Mouse (Mus musculus): ENCODE data around the gene Prex1. TPM values are rescaled to one million over a fixed set of nuclear protein-coding genes. Genes with fewer than 3 reads are reported as not detected.

The Prex1 gene
- total and polyA plus RNA-seq, 3 experiments: 5.5 to 19.5 (median 18.5) TPM

- Histone ChIP-seq H3K36me3 (replicated peaks in 1 of 2; ENCODE audit: control insufficient read depth in 1 of 2, insufficient read depth in 1 of 2, low read length in 1 of 2) (no peaks in the 10 kb centered on the region), H3K4me3 (replicated peaks in 1 of 3; ENCODE audit: low read depth in 2 of 3, low read length in 2 of 3, poor library complexity in 1 of 3) (no peak overlapping the region), H3K79me2 (replicated peaks; ENCODE audit: control insufficient read depth, extremely low read depth, insufficient read depth, poor library complexity, severe bottlenecking) (no peaks in the 10 kb centered on the region), H3K4me1 (ENCODE audit: control insufficient read depth in 1 of 2, insufficient read depth in 2 of 2) (peaks cover 36 to 72% of the 10 kb centered on the region in 2 experiments), H3K9ac (ENCODE audit: insufficient read depth, low read depth) (no peak overlapping the region), H3K27ac (ENCODE audit: insufficient read depth, low read depth) (no peak overlapping the region), H3K9me3 (replicated peaks; ENCODE audit: low read length) (no peaks in the 10 kb centered on the region), H3K27me3 (replicated peaks) (no peaks in the 10 kb centered on the region), H3K4me2 (ENCODE audit: insufficient read depth, low read depth, poor library complexity, severe bottlenecking) (no peak overlapping the region)
- DNase-seq (ENCODE audit: extremely low read depth): no peak
- no peak for TF ChIP-seq NELFE (IDR thresholded peaks at IDR 0.05; ENCODE audit: low read depth, low read length)
- no peak for TF ChIP-seq ZMIZ1 (IDR thresholded peaks at IDR 0.05; ENCODE audit: low read depth, low read length)
- no peak for TF ChIP-seq MAZ (IDR thresholded peaks at IDR 0.05; ENCODE audit: low read depth, low read length)
- TF ChIP-seq SMC3 (IDR thresholded peaks at IDR 0.05; ENCODE audit: low read depth, low read length): no peak
- no peak for TF ChIP-seq UBTF (IDR thresholded peaks at IDR 0.05; ENCODE audit: low read depth, low read length)
- TF ChIP-seq PAX5 (IDR thresholded peaks at IDR 0.05; ENCODE audit: low read length): no peak
- no peak for TF ChIP-seq GABPA (IDR thresholded peaks at IDR 0.05; ENCODE audit: insufficient replicate concordance, low read depth, low read length)
- TF ChIP-seq MEF2A (IDR thresholded peaks at IDR 0.05; ENCODE audit: borderline replicate concordance, low read depth, low read length): no peak
- TF ChIP-seq USF2 (conservative IDR thresholded peaks at IDR 0.05; ENCODE audit: low read depth, low read length): no peak
- no peak for TF ChIP-seq SIN3A (IDR thresholded peaks at IDR 0.05; ENCODE audit: low read length)
- TF ChIP-seq HCFC1 (IDR thresholded peaks at IDR 0.05; ENCODE audit: low read depth, low read length): no peak
- TF ChIP-seq MAFK (IDR thresholded peaks at IDR 0.05; ENCODE audit: insufficient replicate concordance, low read length): no peak
- TF ChIP-seq NRF1 (IDR thresholded peaks at IDR 0.05; ENCODE audit: low read depth, low read length): no peak
- no peak for TF ChIP-seq ZC3H11A (IDR thresholded peaks at IDR 0.05; ENCODE audit: low read depth, low read length)
- dilution Hi-C loops (cut with MboI; ENCODE audit: extremely low pct_ligation_motif_present, extremely low pct_unique_long_range_greater_than_20kb, low sequenced_read_pairs) (no loop called here), in situ Hi-C loops (cut with MboI; ENCODE audit: low pct_ligation_motif_present, low pct_unique_long_range_greater_than_20kb, low sequenced_read_pairs) (no loop called here)
Observed at GRCm38 (mm10) chr2:166744433-166744832, 30.8 kb upstream of the Prex1 start.

- H3K9me3 ChIP-seq (replicated peaks; ENCODE audit: low read length): no peaks in the 10 kb centered on the region
- H3K27ac ChIP-seq (ENCODE audit: insufficient read depth, low read depth): no peak overlapping the region
- no peaks in the 10 kb centered on the region for H3K27me3 ChIP-seq (replicated peaks)
- no peak for DNase-seq (ENCODE audit: extremely low read depth)
- no peaks in the 10 kb centered on the region for H3K36me3 ChIP-seq (replicated peaks in 1 of 2; ENCODE audit: control insufficient read depth in 1 of 2, insufficient read depth in 1 of 2, low read length in 1 of 2)
- H3K4me1 ChIP-seq (ENCODE audit: control insufficient read depth in 1 of 2, insufficient read depth in 2 of 2): peaks cover 36 to 69% of the 10 kb centered on the region in 2 experiments
- dilution Hi-C loops (cut with MboI; ENCODE audit: extremely low pct_ligation_motif_present, extremely low pct_unique_long_range_greater_than_20kb, low sequenced_read_pairs) (no loop called here), in situ Hi-C loops (cut with MboI; ENCODE audit: low pct_ligation_motif_present, low pct_unique_long_range_greater_than_20kb, low sequenced_read_pairs) (no loop called here)
- H3K4me3 ChIP-seq (replicated peaks in 1 of 3; ENCODE audit: low read depth in 2 of 3, low read length in 2 of 3, poor library complexity in 1 of 3): no peak overlapping the region
- TF ChIP-seq PAX5 (IDR thresholded peaks at IDR 0.05; ENCODE audit: low read length) (no peak), USF1 (IDR thresholded peaks at IDR 0.05; ENCODE audit: low read depth, low read length) (no peak), IRF4 (IDR thresholded peaks at IDR 0.05; ENCODE audit: low read depth, low read length) (no peak), POLR2A (IDR thresholded peaks at IDR 0.05; ENCODE audit: low read depth, low read length) (no peak), CTCF (conservative IDR thresholded peaks at IDR 0.05 in 1 of 2, IDR thresholded peaks at IDR 0.05 in 1 of 2; ENCODE audit: low read depth in 2 of 2, low read length in 2 of 2) (no peak), MEF2A (IDR thresholded peaks at IDR 0.05; ENCODE audit: borderline replicate concordance, low read depth, low read length) (no peak), ZNF384 (IDR thresholded peaks at IDR 0.05; ENCODE audit: low read depth, low read length) (no peak), TBP (conservative IDR thresholded peaks at IDR 0.05; ENCODE audit: low read depth, low read length) (no peak), RAD21 (IDR thresholded peaks at IDR 0.05; ENCODE audit: low read depth, low read length) (no peak), ZC3H11A (IDR thresholded peaks at IDR 0.05; ENCODE audit: low read depth, low read length) (no peak), CHD1 (IDR thresholded peaks at IDR 0.05; ENCODE audit: low read depth, low read length) (no peak), MAZ (IDR thresholded peaks at IDR 0.05; ENCODE audit: low read depth, low read length) (no peak), JUN (IDR thresholded peaks at IDR 0.05; ENCODE audit: insufficient read depth, low read depth, low read length) (no peak), NRF1 (IDR thresholded peaks at IDR 0.05; ENCODE audit: low read depth, low read length) (no peak)
- no peak overlapping the region for H3K4me2 ChIP-seq (ENCODE audit: insufficient read depth, low read depth, poor library complexity, severe bottlenecking)
- no peak overlapping the region for H3K9ac ChIP-seq (ENCODE audit: insufficient read depth, low read depth)
- H3K79me2 ChIP-seq (replicated peaks; ENCODE audit: control insufficient read depth, extremely low read depth, insufficient read depth, poor library complexity, severe bottlenecking): no peaks in the 10 kb centered on the region
Observed at GRCm38 (mm10) chr2:166743504-166743903, 29.9 kb upstream of the Prex1 start.
